Mouse (Mus musculus) left cerebral cortex, postnatal 36 days (tissue): ENCODE data around the gene Lsamp. TPM values are rescaled to one million over a fixed set of nuclear protein-coding genes. Genes with fewer than 3 reads are reported as not detected.

Source experiments
- DNase-seq, 2 experiments: peaks; one replicate each; pipeline ENCODE4 v3.0.0; 2021 to 2022; ENCODE audit warnings: low spot score in 2 of 2, mixed read lengths in 1 of 2
- intact Hi-C: fragments of 180-260 bp; cut with DNase I; formaldehyde crosslinking; loops from one replicate; pipeline ENCODE4 v1.15.1; 2025
- total RNA-seq, 2 experiments: library from RNA; stranded (reverse); gene quantifications; 2 replicates each; pipeline ENCODE4 v1.2.3; 2021

The Lsamp gene
- total RNA-seq = 100 to 1,000 TPM; 210 to 260 TPM

- DNase-seq = peak; percentile 85 to 87
- intact Hi-C loops = loop anchor here (10.0 kb wide), 3 partner anchors 669 to 1261 kb away; no protein-coding TSS in a partner anchor
These were observed at the start of gene Lsamp for GRCm38 (mm10) chr16:39984205-39984634. Gene Lsamp (plus strand): TSS chr16:39984361.

- no peak for DNase-seq
- intact Hi-C loops = no loop called here
These were observed 26.5 kb upstream of the Lsamp start for GRCm38 (mm10) chr16:39957686-39958085.

GRCm38 (mm10) chr16:39972712-39973111, 11.4 kb upstream of the Lsamp start:
- no peak for DNase-seq
- intact Hi-C loops = no loop called here

GRCm38 (mm10) chr16:39984635-39985291, 602 bp downstream of the Lsamp start:
- intact Hi-C loops = loop anchor here (10.0 kb wide), 3 partner anchors 670 to 1260 kb away; no protein-coding TSS in a partner anchor

GRCm38 (mm10) chr16:39988466-39988865, 4.3 kb downstream of the Lsamp start:
- no peak for DNase-seq
- intact Hi-C loops = loop anchor here (10.0 kb wide), 3 partner anchors 674 to 1256 kb away; no protein-coding TSS in a partner anchor

More at GRCm38 (mm10) chr16:39984635-39985291, 602 bp downstream of the Lsamp start:
- peak in 1 of 2 experiments; percentile 49 for DNase-seq

- no peak for DNase-seq
- intact Hi-C loops = no loop called here
These were observed 10.7 kb downstream of the Lsamp start for GRCm38 (mm10) chr16:39994821-39995220.

- intact Hi-C loops = no loop called here
- DNase-seq = no peak
These were observed 24.6 kb downstream of the Lsamp start for GRCm38 (mm10) chr16:40008800-40009199.

GRCm38 (mm10) chr16:40011106-40011505, 26.9 kb downstream of the Lsamp start:
- intact Hi-C loops = no loop called here

GRCm38 (mm10) chr16:40022611-40023010, 38.5 kb downstream of the Lsamp start:
- DNase-seq = no peak
- intact Hi-C loops = no loop called here

More at GRCm38 (mm10) chr16:40011106-40011505, 26.9 kb downstream of the Lsamp start:
- no peak for DNase-seq

- no peak for DNase-seq
- intact Hi-C loops = no loop called here
These were observed 52.6 kb downstream of the Lsamp start for GRCm38 (mm10) chr16:40036719-40037118.

- intact Hi-C loops = no loop called here
- DNase-seq = no peak
These were observed 75.4 kb downstream of the Lsamp start for GRCm38 (mm10) chr16:40059546-40059945.

GRCm38 (mm10) chr16:40059968-40060367, 75.8 kb downstream of the Lsamp start:
- intact Hi-C loops = no loop called here
- DNase-seq = no peak

GRCm38 (mm10) chr16:40060491-40060890, 76.3 kb downstream of the Lsamp start:
- intact Hi-C loops = no loop called here
- DNase-seq = no peak

GRCm38 (mm10) chr16:40075556-40075955, 91.4 kb downstream of the Lsamp start:
- no peak for DNase-seq

GRCm38 (mm10) chr16:40080224-40080623, 96.1 kb downstream of the Lsamp start:
- intact Hi-C loops = no loop called here
- no peak for DNase-seq

More at GRCm38 (mm10) chr16:40075556-40075955, 91.4 kb downstream of the Lsamp start:
- intact Hi-C loops = no loop called here

GRCm38 (mm10) chr16:40104329-40104728, 120.2 kb downstream of the Lsamp start:
- no peak for DNase-seq
- intact Hi-C loops = no loop called here

GRCm38 (mm10) chr16:40182918-40183317, 198.8 kb downstream of the Lsamp start:
- intact Hi-C loops = no loop called here
- DNase-seq = no peak

- no peak for DNase-seq
- intact Hi-C loops = no loop called here
These were observed 203.9 kb downstream of the Lsamp start for GRCm38 (mm10) chr16:40187987-40188590.

- intact Hi-C loops = no loop called here
These were observed 210.2 kb downstream of the Lsamp start for GRCm38 (mm10) chr16:40194401-40194800.

GRCm38 (mm10) chr16:40194839-40195238, 210.7 kb downstream of the Lsamp start:
- intact Hi-C loops = no loop called here
- DNase-seq = no peak

More at GRCm38 (mm10) chr16:40194401-40194800, 210.2 kb downstream of the Lsamp start:
- no peak for DNase-seq

GRCm38 (mm10) chr16:40228627-40229026, 244.5 kb downstream of the Lsamp start:
- intact Hi-C loops = no loop called here
- no peak for DNase-seq
